Mouse (Mus musculus): Measurements from ENCODE around the gene AC161166.1.
A peak's percentile ranks its signal among the peaks of the same experiment; 100 is the strongest.

AC161166.1 gene

DNA sequence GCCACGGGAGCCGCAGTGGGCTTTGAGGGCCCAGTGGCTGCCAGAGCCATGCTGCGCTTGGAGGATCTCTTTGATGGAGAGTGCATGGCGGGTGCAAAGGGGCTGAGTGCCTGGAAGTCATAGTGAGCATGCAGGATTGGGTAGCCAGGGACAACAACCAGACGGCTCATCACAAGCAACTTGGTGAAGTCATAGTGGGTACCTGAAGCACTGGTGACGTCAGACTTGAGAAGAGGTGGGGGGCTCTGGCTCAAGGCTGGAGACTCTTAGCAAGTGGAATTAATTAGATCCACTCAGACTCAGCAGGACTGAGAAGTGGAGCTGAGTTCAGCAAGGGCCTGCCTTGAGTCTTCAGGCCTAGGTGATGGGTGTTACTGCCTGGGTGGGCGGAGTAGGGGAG lies at the start of gene AC161166.1:
TSS of gene AC161166.1 (minus strand) at position 101 of the 400 bp plus-strand sequence.
- DNase-seq, result no peak

- DNase-seq, result no peak
These were observed 49.2 kb upstream of the AC161166.1 start for GRCm38 (mm10) chr7:24561450-24561849.

- peak; percentile 41 for DNase-seq
These were observed 43.5 kb upstream of the AC161166.1 start for GRCm38 (mm10) chr7:24555786-24556185.

DNA sequence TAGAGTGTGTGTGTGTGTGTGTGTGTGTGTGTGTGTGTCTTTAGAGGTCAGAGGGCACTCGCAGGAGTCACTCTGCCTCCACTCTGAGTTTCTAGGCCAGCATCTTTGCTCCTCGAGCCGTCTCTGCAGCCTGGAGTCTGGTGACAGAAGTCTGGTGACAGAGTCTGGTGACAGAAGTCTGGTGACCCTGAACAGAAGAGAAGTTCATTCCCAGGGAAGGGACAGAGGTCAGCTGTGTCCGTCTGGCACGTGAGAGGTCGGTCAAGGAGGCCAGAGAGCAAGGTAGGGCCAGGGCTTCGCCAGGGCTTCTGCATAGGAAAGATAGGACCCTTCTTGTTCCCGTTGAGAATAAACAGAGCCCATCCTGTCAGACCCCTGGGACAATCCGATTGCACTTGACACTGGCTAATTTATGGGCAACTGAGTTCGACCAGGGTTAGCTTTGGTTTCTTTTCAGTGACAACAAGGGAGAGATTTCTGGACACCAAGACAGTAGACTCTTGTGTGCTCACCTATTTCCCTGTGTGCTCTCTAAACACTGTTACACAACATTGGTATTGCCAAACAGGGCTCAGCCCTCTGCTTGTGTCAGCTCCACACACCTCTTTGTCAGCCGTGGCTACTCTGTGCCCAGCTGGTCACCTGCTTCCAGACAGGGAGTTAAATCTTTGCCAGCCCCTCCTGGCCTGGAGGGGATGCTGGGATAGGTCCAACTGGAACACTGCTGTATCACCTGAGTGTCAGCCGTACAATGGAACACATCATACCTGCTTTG lies 39.9 kb upstream of the AC161166.1 start:
- peak in 1 of 2 experiments; percentile 26 for DNase-seq

- DNase-seq, result no peak
These were observed 35.3 kb upstream of the AC161166.1 start for GRCm38 (mm10) chr7:24547534-24548036.

- peak; percentile 99 to 100 for DNase-seq
These were observed 34.6 kb upstream of the AC161166.1 start for GRCm38 (mm10) chr7:24546634-24547389.

DNA sequence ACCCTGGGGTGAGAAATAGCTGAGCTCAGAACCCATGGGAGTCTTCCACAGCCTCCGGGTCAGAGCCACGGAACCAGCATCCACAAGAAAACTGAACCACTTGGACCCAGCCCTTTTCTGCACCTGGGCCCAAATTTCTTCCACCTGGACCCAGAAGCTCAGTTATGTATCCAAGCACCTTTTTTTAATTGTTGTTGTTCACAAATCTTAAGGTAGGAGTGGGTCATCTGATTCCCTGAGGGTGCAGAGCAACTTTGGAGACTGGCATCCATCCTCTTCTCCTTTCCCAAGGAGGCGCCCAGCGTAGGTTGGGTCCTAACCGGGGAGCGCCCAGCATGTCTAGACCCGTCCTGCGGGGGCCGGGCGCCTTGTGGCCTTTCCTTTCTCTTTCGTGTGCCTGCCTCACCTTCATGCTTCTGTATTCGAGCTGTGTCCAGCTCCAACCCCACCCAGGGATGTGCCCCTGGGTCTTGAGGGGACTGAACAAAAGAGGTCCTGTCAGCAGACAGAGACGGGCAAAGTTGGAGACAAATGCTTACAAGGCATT lies 33.9 kb upstream of the AC161166.1 start, which contains the start of the genes Pinlyp and Xrcc1:
TSS of gene Pinlyp (minus strand) at position 51 of the 547 bp plus-strand sequence.
TSS of gene Xrcc1 (plus strand) at position 222 of the 547 bp plus-strand sequence.
- no peak for DNase-seq

- no peak for DNase-seq
These were observed 32.3 kb upstream of the AC161166.1 start for GRCm38 (mm10) chr7:24544506-24544905.

GRCm38 (mm10) chr7:24539686-24540085 lies 27.4 kb upstream of the AC161166.1 start:
- no peak for DNase-seq

- DNase-seq, result no peak
These were observed 26.4 kb upstream of the AC161166.1 start for GRCm38 (mm10) chr7:24538701-24539100.

- peak; percentile 37 to 60 for DNase-seq
These were observed 25.9 kb upstream of the AC161166.1 start for GRCm38 (mm10) chr7:24538154-24538553.

GRCm38 (mm10) chr7:24537591-24537990 lies 25.3 kb upstream of the AC161166.1 start:
- no peak for DNase-seq

DNA sequence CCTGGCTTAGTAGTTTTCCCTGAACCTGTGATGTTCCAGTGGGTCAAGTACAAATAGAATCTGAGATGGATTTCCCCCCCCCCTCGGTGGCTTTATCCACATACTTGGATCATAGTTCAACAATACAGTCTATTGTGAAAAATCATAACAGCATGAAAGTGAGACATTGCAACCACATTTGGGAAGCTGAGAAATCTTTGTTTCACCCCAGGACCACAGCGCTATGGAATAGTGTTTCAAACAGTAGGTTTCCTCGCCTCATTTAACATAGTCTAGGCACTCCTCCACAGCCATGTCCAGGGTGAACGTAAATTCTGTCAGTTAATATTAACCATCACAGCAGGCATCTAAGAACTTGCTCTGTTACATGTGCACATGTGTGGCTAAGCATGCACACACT lies 24.8 kb upstream of the AC161166.1 start:
- no peak for DNase-seq

DNA sequence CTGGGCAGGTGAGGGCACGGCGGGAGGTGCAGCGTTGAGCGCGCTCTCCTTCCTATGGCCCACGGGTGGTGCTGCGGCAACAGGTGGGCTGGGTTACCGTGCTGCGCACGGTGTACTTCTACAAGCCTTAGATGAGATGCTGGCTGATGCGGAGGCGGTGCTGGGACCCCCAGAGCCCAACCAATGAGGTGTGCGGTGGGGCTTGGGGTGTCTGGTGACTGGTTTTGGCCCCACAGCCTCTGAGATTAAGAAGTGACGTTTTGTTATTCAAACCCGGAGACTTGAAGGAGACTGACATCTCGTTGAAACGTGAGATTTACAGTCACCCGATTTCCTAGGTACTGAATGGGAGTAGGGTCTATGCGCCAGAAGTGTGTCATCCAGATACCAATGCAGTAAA lies 22.0 kb upstream of the AC161166.1 start:
- DNase-seq, result no peak

DNA sequence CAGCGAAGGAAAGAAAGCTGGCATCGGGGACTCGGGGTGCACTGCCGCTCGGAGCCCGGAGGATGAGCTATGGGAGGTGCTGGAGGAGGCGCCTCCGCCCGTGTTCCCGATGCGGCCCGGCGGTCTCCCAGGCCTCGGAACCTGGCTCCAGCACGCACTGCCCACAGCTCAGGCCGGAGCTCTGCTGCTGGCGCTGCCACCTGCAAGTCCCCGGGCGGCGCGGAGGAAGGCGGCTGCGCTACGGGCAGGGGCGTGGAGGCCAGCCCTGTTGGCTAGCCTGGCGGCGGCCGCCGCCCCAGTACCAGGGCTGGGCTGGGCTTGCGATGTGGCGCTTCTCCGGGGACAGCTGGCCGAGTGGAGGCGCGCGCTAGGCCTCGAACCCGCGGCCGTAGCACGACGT lies 21.6 kb upstream of the AC161166.1 start:
- no peak for DNase-seq

DNA sequence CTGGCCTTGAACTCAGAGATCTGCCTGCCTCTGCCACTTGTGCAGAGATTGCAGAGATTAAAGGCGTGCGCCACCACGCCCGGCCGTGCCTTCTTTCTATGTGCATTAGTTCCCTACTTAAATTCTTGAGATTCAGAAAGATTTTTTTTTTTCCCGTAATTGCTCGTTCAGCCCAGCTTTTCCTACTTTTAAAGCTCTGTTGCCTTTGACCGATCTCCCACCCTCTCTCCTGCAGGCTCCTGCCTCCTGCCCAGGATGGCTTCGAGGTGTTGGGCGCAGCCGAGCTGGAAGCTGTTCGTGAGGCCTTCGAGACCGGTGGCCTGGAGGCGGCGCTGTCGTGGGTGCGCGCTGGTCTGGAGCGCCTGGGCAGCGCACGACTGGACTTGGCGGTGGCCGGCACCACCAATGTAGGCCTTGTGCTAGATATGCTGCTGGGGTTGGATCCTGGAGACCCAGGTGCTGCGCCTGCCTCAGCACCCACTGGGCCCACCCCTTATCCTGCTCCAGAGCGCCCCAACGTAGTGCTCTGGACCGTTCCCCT lies 20.8 kb upstream of the AC161166.1 start:
- DNase-seq, result no peak

DNA sequence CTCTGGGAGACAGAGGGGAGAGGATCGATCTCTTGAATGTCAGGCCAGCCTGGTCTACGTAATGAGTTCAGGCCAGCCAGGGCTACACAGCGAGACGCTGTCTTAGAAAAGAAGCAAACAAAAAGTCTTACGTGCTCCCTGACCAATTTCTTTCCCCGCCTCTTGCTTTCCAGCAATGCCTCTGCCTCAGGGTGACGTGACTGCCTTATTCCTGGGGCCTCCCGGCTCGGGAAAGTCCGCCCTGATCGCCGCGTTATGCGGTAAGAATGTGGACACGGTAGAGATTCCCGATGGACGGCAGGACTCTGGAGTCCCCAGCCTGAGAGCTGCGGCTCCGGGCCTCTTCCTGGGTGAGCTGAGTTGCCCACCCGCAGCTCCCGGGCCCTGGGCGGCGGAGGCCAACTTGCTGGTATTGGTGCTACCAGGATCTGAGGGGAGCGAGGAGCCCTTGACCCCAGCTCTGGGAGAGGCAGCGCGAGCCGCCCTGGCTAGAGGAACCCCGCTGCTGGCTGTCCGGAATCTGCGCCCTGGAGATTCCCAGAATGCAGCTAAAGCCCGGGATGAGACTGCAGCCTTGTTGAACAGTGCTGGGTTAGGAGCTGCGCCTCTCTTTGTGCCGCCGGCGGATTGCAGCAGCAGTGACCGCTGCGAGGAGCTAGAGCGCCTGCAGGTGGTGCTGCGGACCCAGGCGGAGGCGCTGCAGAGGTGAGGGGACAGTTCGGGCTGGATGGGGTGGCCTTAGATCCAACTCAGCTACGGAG lies 19.1 kb upstream of the AC161166.1 start:
- DNase-seq, result peak; percentile 71

DNA sequence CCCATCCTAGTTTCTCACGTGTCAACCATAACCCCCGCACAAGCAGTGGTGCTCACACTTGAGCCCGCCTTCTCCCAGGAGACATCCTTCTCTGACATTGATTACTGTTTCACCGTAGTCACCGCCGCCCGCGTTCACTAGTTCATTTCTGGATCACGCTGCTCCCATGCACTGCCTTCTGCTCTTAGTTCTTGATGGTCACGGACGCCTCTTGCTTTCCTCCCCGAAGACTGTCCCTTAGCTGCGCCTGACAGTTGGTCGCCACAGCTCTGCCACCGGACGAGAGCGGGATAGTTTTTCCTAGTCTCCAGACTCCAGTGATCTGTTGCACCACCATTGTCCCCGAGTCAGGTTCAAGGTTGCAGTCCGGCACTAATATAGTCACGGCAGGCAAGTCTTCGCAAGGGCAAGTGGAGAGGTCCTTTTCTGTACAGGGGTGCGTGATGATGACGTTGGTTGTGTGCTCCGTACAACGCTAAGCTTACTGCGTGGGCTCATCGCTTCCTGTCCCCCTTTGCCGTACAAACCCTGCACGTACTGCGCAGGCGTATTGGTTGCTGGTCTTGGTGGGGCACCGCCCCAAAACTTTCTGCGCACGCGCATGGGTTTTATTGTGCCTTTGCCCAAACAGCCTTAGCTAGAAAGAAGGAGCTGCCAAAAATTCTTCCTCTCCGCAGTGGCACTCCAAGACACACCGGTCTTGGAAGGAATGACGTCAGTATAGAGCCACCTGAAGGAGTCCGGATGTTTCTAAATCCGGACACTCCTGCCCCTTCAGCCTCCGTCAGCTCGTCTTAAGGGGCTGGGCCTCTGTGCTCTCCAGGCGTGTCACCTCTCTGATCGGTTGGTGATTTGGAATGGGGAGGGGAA lies 18.0 kb upstream of the AC161166.1 start, which contains the start of gene Irgq:
TSS of gene Irgq (plus strand) at position 628 of the 870 bp plus-strand sequence.
- peak; percentile 99 for DNase-seq

GRCm38 (mm10) chr7:24529580-24529979 lies 17.3 kb upstream of the AC161166.1 start:
- no peak for DNase-seq

DNA sequence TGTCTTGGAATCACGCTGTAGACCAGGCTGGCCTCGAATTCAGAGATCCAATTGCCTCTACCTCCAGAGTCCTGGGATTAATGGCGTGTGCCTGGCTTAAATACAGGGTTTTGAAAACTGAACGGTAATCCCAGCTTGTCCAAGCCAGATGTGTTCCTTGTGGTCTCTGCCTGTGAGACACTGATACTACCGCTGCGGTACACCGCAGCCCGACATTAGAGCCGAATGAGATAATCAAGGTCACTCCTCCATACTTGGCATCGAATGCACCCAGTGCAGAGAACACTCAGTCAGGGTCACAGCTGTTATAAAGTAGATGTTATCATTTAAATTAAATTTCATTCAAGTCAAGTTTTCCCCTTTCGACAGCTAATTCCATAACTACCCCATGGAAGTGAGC lies 16.6 kb upstream of the AC161166.1 start:
- no peak for DNase-seq

Measured in kidney, adult 8-10 months (tissue).